Mouse (Mus musculus): ENCODE measurements around the gene Gm8356.
"Not testable (repeated sequence)": the region's sequence is repeated elsewhere in the genome, so short reads cannot be mapped to it uniquely, and the experiment has no call there.

Gm8356 gene

GRCm38 (mm10) chr14:6537190-6537589 lies at the start of gene Gm8356:
Gene Gm8356, minus strand, starts transcription at chr14:6537290.
- not testable (repeated sequence) for DNase-seq

GRCm38 (mm10) chr14:6486331-6486730 lies 50.8 kb downstream of the Gm8356 start:
- DNase-seq, result not testable (repeated sequence)

GRCm38 (mm10) chr14:6485541-6485940 lies 51.5 kb downstream of the Gm8356 start:
- DNase-seq, result not testable (repeated sequence)

- DNase-seq, result not testable (repeated sequence)
Observed at GRCm38 (mm10) chr14:6482126-6482525, 55.0 kb downstream of the Gm8356 start.
